Mouse (Mus musculus): ENCODE measurements around the gene Gdap1l1. TPM values are rescaled to one million over a fixed set of nuclear protein-coding genes. Genes with fewer than 3 reads are reported as not detected.
"Not testable (repeated sequence)": the region's sequence is repeated elsewhere in the genome, so short reads cannot be mapped to it uniquely, and the experiment has no call there.

Gdap1l1 gene
- polyA plus RNA-seq, 1 experiment, result not detected

DNA sequence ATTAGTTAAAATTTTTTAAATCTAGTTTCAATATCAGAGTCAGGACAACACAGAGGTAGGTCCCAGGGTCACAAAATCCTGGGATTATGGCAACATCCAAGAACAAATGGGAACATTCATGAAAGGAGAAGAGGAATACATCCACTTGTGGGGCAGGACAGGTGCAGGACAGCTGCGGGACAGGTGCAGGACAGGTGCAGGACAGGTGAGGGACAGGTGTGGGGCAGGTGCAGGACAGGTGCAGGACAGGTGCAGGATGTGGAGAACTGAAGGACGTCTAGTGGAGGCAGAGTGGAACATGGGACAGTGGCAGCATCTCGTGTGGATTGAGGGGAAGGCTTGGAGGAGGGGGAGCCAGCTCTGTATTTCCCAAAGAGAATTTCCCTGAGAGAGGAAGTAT, 11.0 kb downstream of the Gdap1l1 start:
- Histone ChIP-seq H3K4me3 (replicated peaks; ENCODE audit: control insufficient read depth, low read depth, low read length) (no peak overlapping the region), H3K4me1 (ENCODE audit: control insufficient read depth, insufficient read depth, low read length) (no peaks in the 10 kb centered on the region), H3K27ac (ENCODE audit: control insufficient read depth, insufficient read depth, low read depth, low read length, poor library complexity) (no peak overlapping the region)
- TF ChIP-seq POLR2A (IDR thresholded peaks at IDR 0.05; ENCODE audit: borderline replicate concordance, control insufficient read depth, low read depth, low read length), result no peak
- TF ChIP-seq CTCF (IDR thresholded peaks at IDR 0.05; ENCODE audit: control insufficient read depth, insufficient read depth, low read length), result no peak
- WGBS, result 51% methylated on average over 3 of the region's 3 CpGs

- no peak overlapping the region for H3K27ac ChIP-seq (ENCODE audit: control insufficient read depth, insufficient read depth, low read depth, low read length, poor library complexity)
- TF ChIP-seq CTCF (IDR thresholded peaks at IDR 0.05; ENCODE audit: control insufficient read depth, insufficient read depth, low read length), result no peak
- TF ChIP-seq POLR2A (IDR thresholded peaks at IDR 0.05; ENCODE audit: borderline replicate concordance, control insufficient read depth, low read depth, low read length), result no peak
- H3K4me3 ChIP-seq (replicated peaks; ENCODE audit: control insufficient read depth, low read depth, low read length), result no peak overlapping the region
- 57% methylated on average over 6 of the region's 6 CpGs for WGBS
- no peaks in the 10 kb centered on the region for H3K4me1 ChIP-seq (ENCODE audit: control insufficient read depth, insufficient read depth, low read length)
These were observed 12.5 kb downstream of the Gdap1l1 start for GRCm38 (mm10) chr2:163450668-163451295.

DNA sequence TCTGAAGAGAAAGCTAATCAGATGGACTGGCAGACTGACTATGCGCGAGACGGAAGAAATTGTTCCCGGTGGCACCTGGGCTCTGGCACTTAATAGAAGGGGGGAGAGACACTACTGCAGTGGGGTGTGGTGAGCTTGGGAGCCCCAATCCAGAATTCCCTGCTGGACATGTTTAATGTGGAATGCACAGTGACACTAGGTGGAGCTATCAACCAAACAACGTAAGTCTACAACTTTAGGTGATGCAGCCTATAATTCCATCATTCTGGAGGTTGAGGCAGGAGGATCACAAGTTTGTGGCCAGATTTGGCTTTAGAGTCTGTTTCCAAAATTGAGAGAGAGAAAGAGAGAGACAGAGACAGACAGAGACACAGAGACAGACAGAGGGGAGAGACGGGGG, 14.5 kb downstream of the Gdap1l1 start:
- WGBS, result 84% methylated on average over 6 of the region's 6 CpGs

GRCm38 (mm10) chr2:163453378-163453777, 15.1 kb downstream of the Gdap1l1 start:
- Histone ChIP-seq H3K4me3 (replicated peaks; ENCODE audit: control insufficient read depth, low read depth, low read length) (no peak overlapping the region), H3K27ac (ENCODE audit: control insufficient read depth, insufficient read depth, low read depth, low read length, poor library complexity) (no peak overlapping the region), H3K4me1 (ENCODE audit: control insufficient read depth, insufficient read depth, low read length) (no peaks in the 10 kb centered on the region)
- 81% methylated on average over 13 of the region's 13 CpGs for WGBS
- TF ChIP-seq POLR2A (IDR thresholded peaks at IDR 0.05; ENCODE audit: borderline replicate concordance, control insufficient read depth, low read depth, low read length) (no peak), CTCF (IDR thresholded peaks at IDR 0.05; ENCODE audit: control insufficient read depth, insufficient read depth, low read length) (no peak)

More for the DNA sequence above, 14.5 kb downstream of the Gdap1l1 start:
- Histone ChIP-seq H3K27ac (ENCODE audit: control insufficient read depth, insufficient read depth, low read depth, low read length, poor library complexity) (no peak overlapping the region), H3K4me1 (ENCODE audit: control insufficient read depth, insufficient read depth, low read length) (no peaks in the 10 kb centered on the region), H3K4me3 (replicated peaks; ENCODE audit: control insufficient read depth, low read depth, low read length) (no peak overlapping the region)
- TF ChIP-seq POLR2A (IDR thresholded peaks at IDR 0.05; ENCODE audit: borderline replicate concordance, control insufficient read depth, low read depth, low read length) (no peak), CTCF (IDR thresholded peaks at IDR 0.05; ENCODE audit: control insufficient read depth, insufficient read depth, low read length) (no peak)

DNA sequence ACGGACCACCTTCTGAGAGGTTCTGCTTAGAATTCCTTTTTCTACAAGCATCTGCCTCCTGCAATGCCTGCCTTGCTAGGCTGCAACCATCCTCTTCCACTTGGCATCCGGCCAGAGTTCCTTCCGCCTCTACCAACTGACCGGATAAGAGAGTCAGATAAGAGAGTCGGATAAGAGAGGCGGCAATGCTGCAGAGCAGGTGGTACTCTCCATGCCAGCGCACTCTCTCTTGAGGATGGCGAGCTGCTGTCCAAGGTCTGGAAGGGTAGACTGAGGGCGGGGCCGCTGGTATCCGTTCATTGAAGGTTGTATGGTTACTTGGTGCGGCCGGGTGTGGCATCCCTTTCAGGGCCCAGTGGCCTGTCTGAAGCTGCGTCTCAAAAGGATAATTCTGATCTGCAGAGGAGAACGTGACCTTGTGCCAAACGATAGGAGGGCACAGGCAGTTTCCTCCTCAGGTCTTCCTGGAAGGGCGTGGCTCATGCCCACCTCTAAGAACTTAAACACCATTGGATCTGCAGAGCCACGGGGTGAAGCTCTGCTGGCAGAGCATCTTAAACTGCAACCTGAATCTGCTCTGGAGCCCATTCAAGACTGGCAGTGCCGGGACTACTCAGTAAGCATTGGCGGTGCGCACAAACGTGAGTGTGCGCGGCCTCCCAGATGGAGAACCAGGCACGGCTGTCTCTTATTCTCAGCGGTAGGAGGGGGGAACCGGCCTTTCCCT, 20.4 kb downstream of the Gdap1l1 start:
- no peak overlapping the region for H3K27ac ChIP-seq (ENCODE audit: control insufficient read depth, insufficient read depth, low read depth, low read length, poor library complexity)
- H3K4me1 ChIP-seq (ENCODE audit: control insufficient read depth, insufficient read depth, low read length), result no peaks in the 10 kb centered on the region
- no peak overlapping the region for H3K4me3 ChIP-seq (replicated peaks; ENCODE audit: control insufficient read depth, low read depth, low read length)
- 36% methylated on average over 27 of the region's 27 CpGs for WGBS
- TF ChIP-seq CTCF (IDR thresholded peaks at IDR 0.05; ENCODE audit: control insufficient read depth, insufficient read depth, low read length), result no peak
- TF ChIP-seq POLR2A (IDR thresholded peaks at IDR 0.05; ENCODE audit: borderline replicate concordance, control insufficient read depth, low read depth, low read length), result no peak

DNA sequence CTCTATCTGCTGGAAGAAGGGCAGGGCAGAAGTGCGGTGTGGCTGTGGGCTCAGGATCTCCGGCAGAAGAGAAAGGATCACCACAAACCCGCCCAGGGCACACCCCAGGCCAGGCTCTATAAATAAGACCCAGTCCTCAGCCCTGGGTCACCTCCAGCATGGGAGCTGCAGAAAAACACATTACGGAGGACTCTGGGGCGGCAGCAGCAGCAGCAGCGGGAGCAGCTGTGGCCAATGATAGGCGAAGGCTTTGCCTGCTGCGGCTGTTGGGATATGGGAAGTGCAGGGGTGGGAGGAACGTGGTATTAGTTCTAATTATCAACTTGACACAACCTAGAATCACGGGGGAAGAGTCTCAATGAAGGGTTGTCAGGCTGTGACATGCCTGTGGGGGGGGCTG, 21.1 kb downstream of the Gdap1l1 start:
- Histone ChIP-seq H3K4me3 (replicated peaks; ENCODE audit: control insufficient read depth, low read depth, low read length) (no peak overlapping the region), H3K4me1 (ENCODE audit: control insufficient read depth, insufficient read depth, low read length) (no peaks in the 10 kb centered on the region), H3K27ac (ENCODE audit: control insufficient read depth, insufficient read depth, low read depth, low read length, poor library complexity) (no peak overlapping the region)
- no peak for TF ChIP-seq POLR2A (IDR thresholded peaks at IDR 0.05; ENCODE audit: borderline replicate concordance, control insufficient read depth, low read depth, low read length)
- no peak for TF ChIP-seq CTCF (IDR thresholded peaks at IDR 0.05; ENCODE audit: control insufficient read depth, insufficient read depth, low read length)
- WGBS, result 35% methylated on average over 10 of the region's 10 CpGs

DNA sequence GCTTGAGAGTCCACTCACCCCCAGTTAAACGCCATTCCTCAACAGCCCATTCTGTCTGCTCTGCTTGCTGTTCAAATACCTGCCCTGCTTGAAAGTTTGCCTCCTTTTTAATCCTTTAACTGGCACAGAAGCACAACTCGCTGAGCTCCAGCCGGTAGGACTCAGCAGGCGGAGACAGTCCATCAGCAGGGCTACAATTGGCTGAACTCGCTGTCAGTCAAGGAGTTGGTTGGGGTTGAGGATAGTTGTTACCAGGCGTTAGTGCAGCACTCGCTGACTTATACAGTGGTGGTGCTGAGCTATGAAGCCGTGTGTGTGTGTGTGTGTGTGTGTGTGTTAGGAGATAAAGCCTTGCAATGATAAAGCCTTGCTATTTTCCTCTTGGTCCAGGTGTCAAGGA, 22.3 kb downstream of the Gdap1l1 start:
- no peak for TF ChIP-seq CTCF (IDR thresholded peaks at IDR 0.05; ENCODE audit: control insufficient read depth, insufficient read depth, low read length)
- TF ChIP-seq POLR2A (IDR thresholded peaks at IDR 0.05; ENCODE audit: borderline replicate concordance, control insufficient read depth, low read depth, low read length), result no peak
- 83% methylated on average over 8 of the region's 8 CpGs for WGBS
- Histone ChIP-seq H3K4me1 (ENCODE audit: control insufficient read depth, insufficient read depth, low read length) (no peaks in the 10 kb centered on the region), H3K4me3 (replicated peaks; ENCODE audit: control insufficient read depth, low read depth, low read length) (no peak overlapping the region), H3K27ac (ENCODE audit: control insufficient read depth, insufficient read depth, low read depth, low read length, poor library complexity) (no peak overlapping the region)

DNA sequence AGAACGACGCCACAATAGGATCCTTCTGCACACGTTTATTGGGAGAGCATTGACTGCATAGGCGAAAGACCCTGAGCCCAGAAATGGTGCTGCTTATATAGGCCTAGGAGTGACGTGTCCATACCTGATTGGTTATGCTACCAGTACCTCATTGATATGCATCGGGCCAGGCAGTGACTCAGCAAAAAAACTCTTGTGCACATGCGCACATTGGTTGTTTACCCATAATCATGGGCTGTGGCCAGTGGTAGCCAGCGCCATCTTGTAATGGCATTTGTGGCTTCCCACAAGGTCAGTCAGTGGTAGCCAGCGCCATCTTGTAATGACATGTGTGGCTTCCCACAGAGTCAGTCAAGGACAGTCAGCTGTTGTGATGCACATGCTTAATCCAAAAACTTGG, 23.0 kb downstream of the Gdap1l1 start:
- 77% methylated on average over 9 of the region's 9 CpGs for WGBS

More for the DNA sequence above, 23.0 kb downstream of the Gdap1l1 start:
- not testable (repeated sequence) for H3K27ac ChIP-seq (ENCODE audit: control insufficient read depth, insufficient read depth, low read depth, low read length, poor library complexity); H3K4me3 ChIP-seq (replicated peaks; ENCODE audit: control insufficient read depth, low read depth, low read length); H3K4me1 ChIP-seq (ENCODE audit: control insufficient read depth, insufficient read depth, low read length)
